Mouse (Mus musculus): Measurements from ENCODE around the gene Rgs6. TPM values are rescaled to one million over a fixed set of nuclear protein-coding genes. Genes with fewer than 3 reads are reported as not detected.

The Rgs6 gene
- polyA plus RNA-seq, 1 experiment from 2014 or later, result 4.5 TPM

GRCm38 (mm10) chr12:83092001-83092400 is 503.9 kb downstream of the Rgs6 start:
- Histone ChIP-seq H3K27ac (no peak overlapping the region), H3K27me3 (no peaks in the 10 kb centered on the region), H3K36me3 (ENCODE audit: poor library complexity, severe bottlenecking) (no peaks in the 10 kb centered on the region), H3K4me2 (no peak overlapping the region), H3K4me1 (no peaks in the 10 kb centered on the region), H3K4me3 (no peak overlapping the region), H3K9ac (no peak overlapping the region), H3K9me3 (replicated peaks) (no peaks in the 10 kb centered on the region)
- no peak for ATAC-seq
- 89% methylated on average over 7 of the region's 7 CpGs for WGBS

GRCm38 (mm10) chr12:83097787-83098186 is 509.7 kb downstream of the Rgs6 start:
- Histone ChIP-seq H3K36me3 (ENCODE audit: poor library complexity, severe bottlenecking) (no peaks in the 10 kb centered on the region), H3K27me3 (no peaks in the 10 kb centered on the region), H3K4me3 (no peak overlapping the region), H3K9ac (no peak overlapping the region), H3K4me2 (no peak overlapping the region), H3K4me1 (no peaks in the 10 kb centered on the region), H3K27ac (no peak overlapping the region), H3K9me3 (replicated peaks) (no peaks in the 10 kb centered on the region)
- no peak for ATAC-seq
- 82% methylated on average over 1 of the region's 1 CpGs for WGBS

- no peak for ATAC-seq
- no peaks in the 10 kb centered on the region for H3K27me3 ChIP-seq
- H3K4me1 ChIP-seq, result no peaks in the 10 kb centered on the region
- no peak overlapping the region for H3K4me3 ChIP-seq
- WGBS, result 49% methylated on average over 10 of the region's 10 CpGs
- H3K9me3 ChIP-seq (replicated peaks), result no peaks in the 10 kb centered on the region
- H3K9ac ChIP-seq, result no peak overlapping the region
- H3K36me3 ChIP-seq (ENCODE audit: poor library complexity, severe bottlenecking), result no peaks in the 10 kb centered on the region
- no peak overlapping the region for H3K4me2 ChIP-seq
- no peak overlapping the region for H3K27ac ChIP-seq
Measured at GRCm38 (mm10) chr12:83098646-83099371, 510.7 kb downstream of the Rgs6 start.

GRCm38 (mm10) chr12:83099920-83100319 is 511.8 kb downstream of the Rgs6 start:
- no peak overlapping the region for H3K4me3 ChIP-seq
- no peaks in the 10 kb centered on the region for H3K9me3 ChIP-seq (replicated peaks)
- H3K36me3 ChIP-seq (ENCODE audit: poor library complexity, severe bottlenecking), result no peaks in the 10 kb centered on the region
- no peak for ATAC-seq
- H3K27ac ChIP-seq, result no peak overlapping the region
- no peak overlapping the region for H3K9ac ChIP-seq
- H3K4me1 ChIP-seq, result no peaks in the 10 kb centered on the region
- H3K27me3 ChIP-seq, result no peaks in the 10 kb centered on the region
- 80% methylated on average over 2 of the region's 2 CpGs for WGBS
- H3K4me2 ChIP-seq, result no peak overlapping the region

- no peak for ATAC-seq
- no peak overlapping the region for H3K4me2 ChIP-seq
- H3K27me3 ChIP-seq, result no peaks in the 10 kb centered on the region
- H3K4me3 ChIP-seq, result no peak overlapping the region
- no peak overlapping the region for H3K9ac ChIP-seq
- H3K27ac ChIP-seq, result no peak overlapping the region
- no peaks in the 10 kb centered on the region for H3K9me3 ChIP-seq (replicated peaks)
- no peaks in the 10 kb centered on the region for H3K36me3 ChIP-seq (ENCODE audit: poor library complexity, severe bottlenecking)
- 80% methylated on average over 9 of the region's 9 CpGs for WGBS
- no peaks in the 10 kb centered on the region for H3K4me1 ChIP-seq
Measured at GRCm38 (mm10) chr12:83100413-83100812, 512.3 kb downstream of the Rgs6 start.

GRCm38 (mm10) chr12:83100848-83101247 is 512.8 kb downstream of the Rgs6 start:
- H3K27me3 ChIP-seq, result no peaks in the 10 kb centered on the region
- no peak overlapping the region for H3K4me2 ChIP-seq
- no peak overlapping the region for H3K27ac ChIP-seq
- 55% methylated on average over 7 of the region's 7 CpGs for WGBS
- H3K4me1 ChIP-seq, result no peaks in the 10 kb centered on the region
- no peaks in the 10 kb centered on the region for H3K36me3 ChIP-seq (ENCODE audit: poor library complexity, severe bottlenecking)
- no peaks in the 10 kb centered on the region for H3K9me3 ChIP-seq (replicated peaks)
- no peak for ATAC-seq
- no peak overlapping the region for H3K4me3 ChIP-seq
- H3K9ac ChIP-seq, result no peak overlapping the region

GRCm38 (mm10) chr12:83105514-83106119 is 517.5 kb downstream of the Rgs6 start:
- no peak for ATAC-seq
- no peak overlapping the region for H3K4me2 ChIP-seq
- no peak overlapping the region for H3K4me3 ChIP-seq
- no peak overlapping the region for H3K27ac ChIP-seq
- no peaks in the 10 kb centered on the region for H3K9me3 ChIP-seq (replicated peaks)
- 71% methylated on average over 9 of the region's 9 CpGs for WGBS
- H3K27me3 ChIP-seq, result no peaks in the 10 kb centered on the region
- H3K9ac ChIP-seq, result no peak overlapping the region
- peaks cover 8% of the 10 kb centered on the region for H3K4me1 ChIP-seq
- H3K36me3 ChIP-seq (ENCODE audit: poor library complexity, severe bottlenecking), result no peaks in the 10 kb centered on the region

- ATAC-seq, result no peak
- H3K9ac ChIP-seq, result no peak overlapping the region
- H3K9me3 ChIP-seq (replicated peaks), result no peaks in the 10 kb centered on the region
- no peaks in the 10 kb centered on the region for H3K27me3 ChIP-seq
- H3K4me1 ChIP-seq, result peaks cover 11% of the 10 kb centered on the region
- no peaks in the 10 kb centered on the region for H3K36me3 ChIP-seq (ENCODE audit: poor library complexity, severe bottlenecking)
- no peak overlapping the region for H3K4me2 ChIP-seq
- H3K4me3 ChIP-seq, result no peak overlapping the region
- 90% methylated on average over 5 of the region's 5 CpGs for WGBS
- no peak overlapping the region for H3K27ac ChIP-seq
Measured at GRCm38 (mm10) chr12:83106120-83106517, 518.0 kb downstream of the Rgs6 start.

GRCm38 (mm10) chr12:83109486-83109885 is 521.4 kb downstream of the Rgs6 start:
- Histone ChIP-seq H3K9ac (no peak overlapping the region), H3K4me3 (no peak overlapping the region), H3K27ac (no peak overlapping the region), H3K36me3 (ENCODE audit: poor library complexity, severe bottlenecking) (no peaks in the 10 kb centered on the region), H3K4me1 (peaks cover 11% of the 10 kb centered on the region), H3K4me2 (no peak overlapping the region), H3K9me3 (replicated peaks) (no peaks in the 10 kb centered on the region), H3K27me3 (no peaks in the 10 kb centered on the region)
- ATAC-seq, result no peak
- 90% methylated on average over 4 of the region's 4 CpGs for WGBS

- H3K27ac ChIP-seq, result no peak overlapping the region
- ATAC-seq, result peak; percentile 39; the same call in 1 of the 2 replicates
- H3K9me3 ChIP-seq (replicated peaks), result no peaks in the 10 kb centered on the region
- H3K27me3 ChIP-seq, result no peaks in the 10 kb centered on the region
- no peak overlapping the region for H3K9ac ChIP-seq
- H3K4me3 ChIP-seq, result no peak overlapping the region
- WGBS, result 61% methylated on average over 11 of the region's 11 CpGs
- no peak overlapping the region; the same call in 1 of the 2 replicates for H3K4me2 ChIP-seq
- H3K4me1 ChIP-seq, result peaks cover 11% of the 10 kb centered on the region
- H3K36me3 ChIP-seq (ENCODE audit: poor library complexity, severe bottlenecking), result no peaks in the 10 kb centered on the region
Measured at GRCm38 (mm10) chr12:83109891-83110630, 522.0 kb downstream of the Rgs6 start.

GRCm38 (mm10) chr12:83110711-83111110 is 522.6 kb downstream of the Rgs6 start:
- no peak overlapping the region for H3K4me3 ChIP-seq
- 48% methylated on average over 3 of the region's 3 CpGs for WGBS
- ATAC-seq, result no peak
- H3K9me3 ChIP-seq (replicated peaks), result no peaks in the 10 kb centered on the region
- H3K9ac ChIP-seq, result no peak overlapping the region
- H3K4me1 ChIP-seq, result peaks cover 11% of the 10 kb centered on the region
- H3K36me3 ChIP-seq (ENCODE audit: poor library complexity, severe bottlenecking), result no peaks in the 10 kb centered on the region
- no peaks in the 10 kb centered on the region for H3K27me3 ChIP-seq
- no peak overlapping the region for H3K27ac ChIP-seq
- no peak overlapping the region for H3K4me2 ChIP-seq

- H3K4me3 ChIP-seq, result no peak overlapping the region
- H3K4me2 ChIP-seq, result no peak overlapping the region
- no peaks in the 10 kb centered on the region for H3K27me3 ChIP-seq
- H3K36me3 ChIP-seq (ENCODE audit: poor library complexity, severe bottlenecking), result no peaks in the 10 kb centered on the region
- no peaks in the 10 kb centered on the region for H3K9me3 ChIP-seq (replicated peaks)
- ATAC-seq, result no peak
- H3K27ac ChIP-seq, result no peak overlapping the region
- 83% methylated on average over 5 of the region's 5 CpGs for WGBS
- peaks cover 11% of the 10 kb centered on the region for H3K4me1 ChIP-seq
- H3K9ac ChIP-seq, result no peak overlapping the region
Measured at GRCm38 (mm10) chr12:83112283-83112682, 524.2 kb downstream of the Rgs6 start.

All from forebrain, embryonic 13.5 days (tissue).